Comparison of ENCODE assay signal across 16 mouse cellular contexts in the genomic region with DNA sequence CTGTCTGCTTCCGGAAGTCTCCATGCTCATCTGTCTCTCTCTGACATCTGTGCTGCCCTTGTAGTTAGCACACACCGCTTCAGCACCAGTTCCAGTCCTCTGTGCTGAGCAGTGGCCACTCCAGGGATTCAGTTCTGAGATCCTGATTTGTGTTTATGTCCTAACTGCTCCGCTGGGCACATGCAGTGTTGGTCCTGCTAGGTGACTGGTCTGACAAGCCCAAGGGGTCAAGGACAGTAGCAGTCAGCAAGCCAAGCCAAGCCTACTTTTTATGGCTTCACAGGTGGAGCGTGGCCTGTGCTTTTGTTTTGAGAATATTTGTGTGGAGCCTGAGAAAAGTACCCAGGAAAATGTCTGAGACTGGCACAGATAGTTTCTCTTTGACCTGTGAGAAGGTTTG.
"Had no signal": no experiment of that assay in that cellular context is flagged by ENCODE, and none has a peak within 500 bp of the region (broad histone marks: within the 10 kb centered on the region; RNA-seq: fewer than 3 reads in every experiment).

No protein-coding gene starts in this region.

- H3K9me3 ChIP-seq: neural tube, embryonic 13.5 days; neural tube, embryonic 15.5 days; stomach, embryonic 15.5 days had no signal

- DNase-seq: retina, postnatal 1 day; right cerebral cortex, adult 18-20 months; right cerebral cortex, postnatal 14 days; right cerebral cortex, postnatal 25 days; right cerebral cortex, postnatal 4 days; spleen, adult 18-20 months; thymus, adult 18-20 months; thymus, adult 2 months; thymus, postnatal 14 days; thymus, postnatal 25 days; thymus, postnatal 36 days; thymus, postnatal 4 days had no signal

- H3K27me3 ChIP-seq: neural tube, embryonic 13.5 days; neural tube, embryonic 15.5 days; stomach, embryonic 15.5 days had no signal

- H3K4me2 ChIP-seq: neural tube, embryonic 13.5 days; neural tube, embryonic 15.5 days; stomach, embryonic 15.5 days had no signal

- H3K4me3 ChIP-seq: neural tube, embryonic 13.5 days; neural tube, embryonic 15.5 days; stomach, embryonic 15.5 days had no signal

- H3K27ac ChIP-seq: neural tube, embryonic 13.5 days; neural tube, embryonic 15.5 days; stomach, embryonic 15.5 days; stomach, postnatal 0 days had no signal

- H3K4me1 ChIP-seq: neural tube, embryonic 13.5 days; neural tube, embryonic 15.5 days; stomach, embryonic 15.5 days had no signal

- H3K9ac ChIP-seq: neural tube, embryonic 13.5 days; neural tube, embryonic 15.5 days; stomach, embryonic 15.5 days had no signal
